Mouse (Mus musculus) yolk sac, embryonic 10.5 days (tissue): ENCODE results near the gene Hnf4a.
"Not testable (repeated sequence)": the region's sequence is repeated elsewhere in the genome, so short reads cannot be mapped to it uniquely, and the experiment has no call there.

ENCODE experiments used
- DNase-seq: peaks from one replicate; pipeline ENCODE4 v3.0.0-alpha.2; 2017; ENCODE audit warnings: low spot score

Gene Hnf4a

GRCm38 (mm10) chr2:163506300-163507004, at the start of gene Hnf4a:
Hnf4a (plus strand) TSS chr2:163506808.
- DNase-seq: peak; percentile 49

GRCm38 (mm10) chr2:163458539-163459265, 47.9 kb upstream of the Hnf4a start:
- DNase-seq: no peak

- DNase-seq: no peak
Observed at GRCm38 (mm10) chr2:163459380-163459779, 47.2 kb upstream of the Hnf4a start.

GRCm38 (mm10) chr2:163460622-163461021, 46.0 kb upstream of the Hnf4a start:
- no peak for DNase-seq

- not testable (repeated sequence) for DNase-seq
Observed at GRCm38 (mm10) chr2:163461307-163461706, 45.3 kb upstream of the Hnf4a start.

- no peak for DNase-seq
Observed at GRCm38 (mm10) chr2:163462386-163462785, 44.2 kb upstream of the Hnf4a start.

GRCm38 (mm10) chr2:163462801-163463200, 43.8 kb upstream of the Hnf4a start:
- DNase-seq: no peak

GRCm38 (mm10) chr2:163463251-163463769, 43.3 kb upstream of the Hnf4a start:
- peak; percentile 18 for DNase-seq

- no peak for DNase-seq
Observed at GRCm38 (mm10) chr2:163463998-163464397, 42.6 kb upstream of the Hnf4a start.

GRCm38 (mm10) chr2:163464562-163464961, 42.0 kb upstream of the Hnf4a start:
- DNase-seq: no peak

GRCm38 (mm10) chr2:163466771-163467170, 39.8 kb upstream of the Hnf4a start:
- DNase-seq: no peak

- DNase-seq: no peak
Observed at GRCm38 (mm10) chr2:163467585-163467984, 39.0 kb upstream of the Hnf4a start.

GRCm38 (mm10) chr2:163468866-163469265, 37.7 kb upstream of the Hnf4a start:
- DNase-seq: no peak

- no peak for DNase-seq
Observed at GRCm38 (mm10) chr2:163469711-163470110, 36.9 kb upstream of the Hnf4a start.

GRCm38 (mm10) chr2:163471136-163471535, 35.5 kb upstream of the Hnf4a start:
- no peak for DNase-seq

- no peak for DNase-seq
Observed at GRCm38 (mm10) chr2:163471710-163472465, 34.7 kb upstream of the Hnf4a start.

- peak; percentile 94 for DNase-seq
Observed at GRCm38 (mm10) chr2:163472466-163472851, 34.1 kb upstream of the Hnf4a start, which contains the start of gene Fitm2. Fitm2 (minus strand) TSS chr2:163472629.

GRCm38 (mm10) chr2:163480191-163480825, 26.3 kb upstream of the Hnf4a start:
- DNase-seq: no peak

GRCm38 (mm10) chr2:163481539-163482029, 25.0 kb upstream of the Hnf4a start:
- peak; percentile 63 for DNase-seq

GRCm38 (mm10) chr2:163487360-163487759, 19.2 kb upstream of the Hnf4a start:
- no peak for DNase-seq

GRCm38 (mm10) chr2:163489725-163490291, 16.8 kb upstream of the Hnf4a start:
- no peak for DNase-seq
